Mouse (Mus musculus) lung, postnatal 0 days (tissue): ENCODE measurements around the gene Ppp2r5a.

Source experiments
- CTCF ChIP-seq: IDR thresholded peaks from 2 replicates; pipeline ENCODE4 v1.5.1; 2016; ENCODE audit warnings: antibody characterized with exemption, mild to moderate bottlenecking
- EP300 ChIP-seq: IDR thresholded peaks from 2 replicates; pipeline ENCODE4 v1.6.1; 2016; ENCODE audit warnings: antibody characterized with exemption, mild to moderate bottlenecking, control low read depth

- TF ChIP-seq CTCF (no peak), EP300 (no peak)
Measured at GRCm38 (mm10) chr1:191439011-191439410, 35.9 kb upstream of the Ppp2r5a start.
